Mouse (Mus musculus): Measurements from ENCODE around the gene Mmp1b. TPM values are rescaled to one million over a fixed set of nuclear protein-coding genes. Genes with fewer than 3 reads are reported as not detected.
"Not testable (repeated sequence)": the region's sequence is repeated elsewhere in the genome, so short reads cannot be mapped to it uniquely, and the experiment has no call there.

Gene Mmp1b
- not detected for total RNA-seq (2021)

DNA sequence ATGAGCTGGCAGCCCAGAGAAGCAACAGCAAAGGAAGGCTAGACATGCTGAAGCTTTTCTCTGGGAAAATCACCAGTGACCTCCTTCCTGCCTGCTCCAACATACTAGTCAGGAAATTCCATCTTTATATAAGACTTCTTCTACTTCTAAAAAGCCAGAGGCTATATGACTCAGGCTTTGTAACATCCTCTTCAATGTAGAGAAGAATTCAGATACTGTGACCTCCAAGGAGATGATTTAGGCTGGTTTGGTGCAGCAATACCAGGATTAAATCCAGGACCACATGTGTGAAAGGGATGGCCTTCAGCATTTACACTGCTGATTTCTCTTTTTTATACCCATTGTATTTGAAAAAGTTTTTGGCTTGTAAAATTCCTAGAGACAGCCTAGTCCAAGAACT is at the start of gene Mmp1b:
Gene Mmp1b, minus strand, starts transcription at position 101 of the 400 bp plus-strand sequence.
- intact Hi-C loops (cut with DNase I), result no loop called here
- no peak for DNase-seq (ENCODE audit: low spot score)

DNA sequence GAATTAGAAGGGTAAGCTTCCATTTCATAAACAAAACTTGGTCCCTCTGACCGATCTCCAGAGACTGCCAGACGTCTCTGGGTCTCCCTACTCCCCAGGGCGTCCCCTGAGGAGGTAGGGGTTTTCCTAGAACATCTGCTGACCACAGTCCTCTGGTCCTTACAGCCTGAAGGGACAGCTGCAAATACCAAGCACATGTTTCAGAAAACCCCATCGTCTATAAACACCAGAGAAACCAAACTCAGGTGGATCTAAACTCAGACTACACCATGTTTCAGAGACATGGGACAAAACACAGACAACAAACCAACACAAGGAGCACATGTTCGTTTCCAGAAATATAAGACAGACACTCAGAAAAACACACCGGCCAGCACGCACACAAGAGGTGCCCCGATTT is 8.7 kb upstream of the Mmp1b start:
- intact Hi-C loops (cut with DNase I), result not testable (repeated sequence)

DNA sequence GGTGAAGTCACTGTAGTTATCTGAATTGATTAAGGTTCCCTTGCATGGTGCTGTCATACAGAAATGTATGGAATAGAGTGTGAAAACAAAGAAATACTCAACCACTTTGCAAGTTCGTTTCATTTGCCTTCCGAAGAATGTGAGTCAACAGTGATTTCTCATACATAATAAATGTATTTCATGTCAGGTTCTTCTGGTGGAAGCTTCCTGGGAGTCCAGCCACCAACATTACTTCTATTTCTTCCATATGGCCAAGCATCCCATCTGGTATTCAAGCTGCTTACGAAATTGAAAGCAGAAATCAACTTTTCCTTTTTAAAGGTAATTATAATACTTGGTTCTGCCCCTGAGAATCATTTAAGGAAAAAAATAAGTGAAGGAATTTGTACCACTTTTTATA is 33.3 kb downstream of the Mmp1b start:
- no peak for DNase-seq (ENCODE audit: low spot score)
- intact Hi-C loops (cut with DNase I), result no loop called here

More for the DNA sequence above, 8.7 kb upstream of the Mmp1b start:
- not testable (repeated sequence) for DNase-seq (ENCODE audit: low spot score)

DNA sequence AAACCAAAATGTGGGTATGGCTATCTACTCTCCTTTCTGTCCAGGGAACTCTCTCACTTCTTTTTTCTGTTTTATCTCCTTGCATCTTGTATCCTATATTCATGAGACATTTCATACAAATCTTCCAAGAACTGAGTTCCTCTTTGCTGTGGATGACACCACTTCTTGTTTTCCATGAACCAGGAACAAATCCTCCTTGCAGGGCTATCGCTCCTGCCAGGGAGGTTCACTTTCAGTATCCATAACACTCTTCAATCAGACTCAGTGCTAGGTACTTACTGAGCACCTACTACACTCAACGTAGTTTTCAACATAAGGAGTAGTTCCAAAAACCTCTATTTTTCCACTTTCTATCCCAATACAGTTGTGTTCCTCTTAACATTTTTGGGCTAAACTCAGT is 42.3 kb downstream of the Mmp1b start:
- intact Hi-C loops (cut with DNase I), result no loop called here
- no peak for DNase-seq (ENCODE audit: low spot score)

DNA sequence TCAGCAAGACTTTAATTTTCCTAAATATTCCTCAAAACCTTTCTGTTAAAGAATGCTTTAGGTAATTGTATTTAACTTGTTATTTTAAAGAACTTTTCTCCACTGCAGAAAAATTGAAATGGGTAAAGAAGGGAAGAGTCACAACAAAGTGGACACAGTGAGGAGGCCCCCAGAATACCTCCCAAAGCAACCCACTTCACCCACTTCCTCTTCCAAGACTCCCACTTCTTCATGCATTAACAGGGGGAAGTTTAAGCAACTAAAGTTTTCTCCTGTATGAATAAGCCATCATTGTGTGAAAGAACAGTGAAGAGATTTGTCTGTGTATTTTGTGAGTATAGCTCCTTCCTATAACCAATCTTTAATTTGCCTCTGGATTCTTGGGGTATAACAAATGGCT is 43.7 kb downstream of the Mmp1b start, which contains the start of gene Mmp12:
Gene Mmp12, plus strand, starts transcription at position 275 of the 400 bp plus-strand sequence.
- DNase-seq (ENCODE audit: low spot score), result no peak
- intact Hi-C loops (cut with DNase I), result no loop called here

DNA sequence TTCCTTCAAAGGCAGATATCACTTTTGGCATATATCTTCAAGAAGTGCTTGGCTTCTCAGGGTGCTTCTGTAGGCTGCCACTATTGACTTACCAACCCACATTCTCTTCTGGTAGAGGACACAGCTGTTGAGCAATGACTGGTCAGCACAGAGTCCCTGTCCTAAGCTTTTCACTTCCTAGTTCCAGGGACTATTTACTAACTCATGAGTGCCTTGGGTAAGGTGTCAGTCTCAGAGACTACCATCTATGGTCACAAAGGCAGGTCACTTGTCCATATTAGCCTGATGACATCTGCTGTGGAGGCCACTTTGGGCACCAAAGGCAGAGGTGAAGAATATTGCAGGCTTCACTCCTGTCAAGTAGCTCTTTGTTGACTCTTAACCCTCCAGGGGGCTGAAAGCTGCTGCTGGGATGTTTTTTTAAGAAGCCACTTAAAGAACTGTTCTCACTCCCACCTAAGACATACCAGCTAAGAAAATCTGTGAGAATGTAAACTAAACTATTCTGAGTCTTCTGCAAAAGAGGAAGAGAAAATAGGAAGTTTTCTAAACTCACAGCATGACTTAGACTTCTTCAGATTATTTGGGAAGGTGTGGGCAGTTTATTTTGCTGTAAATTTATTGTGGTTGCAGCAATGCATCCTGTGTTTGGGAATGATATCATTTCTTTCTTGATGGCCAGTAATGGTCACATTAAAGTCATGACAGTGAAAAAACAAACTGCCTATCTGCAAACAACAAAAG is 50.9 kb downstream of the Mmp1b start:
- intact Hi-C loops (cut with DNase I), result no loop called here
- no peak for DNase-seq (ENCODE audit: low spot score)

DNA sequence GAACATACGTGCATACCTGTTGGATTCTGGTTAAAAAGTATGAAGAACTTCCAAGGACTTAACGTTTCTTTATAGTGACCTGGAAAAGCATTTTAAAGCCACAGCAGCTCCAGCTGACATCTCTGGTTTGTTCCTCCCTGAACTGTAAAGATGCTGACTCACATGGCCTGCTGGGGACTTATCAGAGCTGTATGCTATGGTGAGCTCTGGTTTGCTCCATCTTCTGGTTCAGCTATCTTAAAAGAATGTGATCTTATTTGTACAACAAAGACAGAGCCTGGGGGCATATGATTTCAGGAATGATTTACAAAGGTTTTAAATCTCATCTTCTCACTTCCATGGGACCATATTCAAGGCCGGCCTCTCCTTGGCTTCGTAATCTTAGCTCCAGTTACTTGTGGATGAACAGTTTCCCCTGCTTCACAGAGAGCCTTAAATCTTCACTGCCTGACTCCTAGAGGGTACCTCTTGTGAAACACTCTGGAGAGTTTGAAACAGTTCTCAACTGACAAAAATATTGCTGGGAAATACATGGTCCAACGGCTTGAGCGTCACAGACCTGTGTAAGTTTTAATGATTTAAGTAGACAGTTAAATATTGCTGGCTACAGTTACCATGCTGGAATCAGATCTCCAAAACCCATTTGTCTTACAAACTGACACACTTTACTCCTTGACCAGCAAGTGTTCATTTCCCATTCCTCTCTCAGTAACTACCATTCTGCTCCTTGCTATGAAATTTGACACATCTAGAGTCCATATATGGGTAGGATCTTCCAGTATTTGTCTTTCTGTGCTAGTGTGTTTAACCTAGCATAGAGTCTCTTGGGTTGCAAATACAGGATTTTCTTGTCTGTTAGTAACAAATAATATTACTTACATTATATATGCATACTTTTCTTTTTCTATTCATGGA is 51.8 kb downstream of the Mmp1b start:
- intact Hi-C loops (cut with DNase I), result no loop called here
- no peak for DNase-seq (ENCODE audit: low spot score)

DNA sequence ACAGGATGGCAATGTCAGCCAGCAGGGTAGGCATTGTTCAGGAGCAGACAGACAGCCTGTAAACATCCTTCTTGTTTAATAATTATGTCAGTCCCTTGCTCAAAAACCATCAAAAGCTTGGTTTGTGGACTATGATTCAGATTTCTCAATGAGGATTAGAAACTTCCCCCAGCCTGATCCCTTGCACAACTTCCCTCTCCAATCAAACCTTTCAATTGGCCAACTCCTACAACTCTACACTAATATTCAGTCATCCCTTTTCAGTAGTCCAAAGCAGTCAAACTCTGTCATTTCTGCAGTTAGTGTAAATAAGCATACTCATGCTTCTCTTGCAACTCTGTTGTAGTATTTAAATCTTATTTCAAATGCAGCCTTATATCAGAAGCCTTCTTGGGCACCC is 56.0 kb downstream of the Mmp1b start:
- intact Hi-C loops (cut with DNase I), result no loop called here
- DNase-seq (ENCODE audit: low spot score), result no peak

Other genes with a start within 250 kb of the Mmp1b start
- 1 to 10 TPM; 1.5 to 2.2 TPM for gene Dync2h1, start 203.6 kb downstream of the Mmp1b start, total RNA-seq (2021)
- 10 to 100 TPM; 55.8 to 61.7 TPM for gene Dcun1d5, start 203.5 kb downstream of the Mmp1b start, total RNA-seq (2021)
- under 1 TPM; 0.26 to 0.50 TPM for gene Mmp13, start 115.5 kb downstream of the Mmp1b start, total RNA-seq (2021)
- gene Mmp12, start 43.7 kb downstream of the Mmp1b start, total RNA-seq (2021), result under 1 TPM; 0.62 to 0.70 TPM
- under 1 TPM; 0.31 to 0.64 TPM for gene Mmp3, start 57.8 kb upstream of the Mmp1b start, total RNA-seq (2021)
- gene Mmp10, start 114.3 kb upstream of the Mmp1b start, total RNA-seq (2021), result not detected
- not detected for gene Mmp8, start 170.4 kb upstream of the Mmp1b start, total RNA-seq (2021)
- not detected for gene Mmp27, start 183.3 kb upstream of the Mmp1b start, total RNA-seq (2021)
- not detected for gene Mmp20, start 240.2 kb upstream of the Mmp1b start, total RNA-seq (2021)